Mouse (Mus musculus) heart, embryonic 12.5 days (tissue): ENCODE measurements around the gene Tm4sf4. TPM values are rescaled to one million over a fixed set of nuclear protein-coding genes. Genes with fewer than 3 reads are reported as not detected.

Experiments
- ATAC-seq: fragments of 200-750 bp; cut with Nextera tagmentation; 2 replicates; pipeline ENCODE4 v1.8.0; 2017; ENCODE audit warnings: moderate TSS enrichment, moderate library complexity; ENCODE audit not compliant: insufficient number of reproducible peaks, low FRiP score
- H3K27ac ChIP-seq: fragments of 300-500 bp; sonication (generic); 2 replicates; pipeline ENCODE4 v1.5.1; 2016; ENCODE audit warnings: mild to moderate bottlenecking, moderate library complexity; ENCODE audit not compliant: poor library complexity, severe bottlenecking
- H3K27me3 ChIP-seq: fragments of 300-500 bp; sonication (generic); replicated peaks from 2 replicates; pipeline ENCODE4 v1.6.1; 2016; ENCODE audit warnings: mild to moderate bottlenecking, moderate library complexity
- H3K36me3 ChIP-seq: fragments of 300-500 bp; sonication (generic); 2 replicates; pipeline ENCODE4 v1.6.1; 2016; ENCODE audit warnings: mild to moderate bottlenecking, moderate library complexity
- H3K4me1 ChIP-seq: fragments of 300-500 bp; sonication (generic); replicated peaks from 2 replicates; pipeline ENCODE4 v1.6.1; 2016; ENCODE audit warnings: mild to moderate bottlenecking
- H3K4me2 ChIP-seq: fragments of 300-500 bp; sonication (generic); 2 replicates; pipeline ENCODE4 v1.6.1; 2016; ENCODE audit warnings: mild to moderate bottlenecking, moderate library complexity
- H3K4me3 ChIP-seq: fragments of 300-500 bp; sonication (generic); 2 replicates; pipeline ENCODE4 v1.5.1; 2016; ENCODE audit warnings: mild to moderate bottlenecking
- H3K9ac ChIP-seq: fragments of 300-500 bp; sonication (generic); 2 replicates; pipeline ENCODE4 v1.6.1; 2016; ENCODE audit warnings: mild to moderate bottlenecking, moderate library complexity
- H3K9me3 ChIP-seq: fragments of 300-500 bp; sonication (generic); replicated peaks from 2 replicates; pipeline ENCODE4 v1.6.1; 2016; ENCODE audit warnings: mild to moderate bottlenecking, moderate library complexity
- WGBS: fragments of 180-500 bp; shearing (Covaris S2); methylation state at CpG from one replicate; pipeline ENCODE4 v1.1.7; 2016; 5-methylcytosine and 5-hydroxymethylcytosine counted together
- polyA plus RNA-seq: library from polyadenylated mRNA; unstranded; fragments of >200 nt; fragmentation: Nextera tagmentation; extraction: Ambion mirVana; gene quantifications from 2 replicates; pipeline ENCODE4 v1.2.1, GENCODE M21; 2016

Tm4sf4 gene
- polyA plus RNA-seq, 1 experiment from 2014 or later, result 0.52 TPM

DNA sequence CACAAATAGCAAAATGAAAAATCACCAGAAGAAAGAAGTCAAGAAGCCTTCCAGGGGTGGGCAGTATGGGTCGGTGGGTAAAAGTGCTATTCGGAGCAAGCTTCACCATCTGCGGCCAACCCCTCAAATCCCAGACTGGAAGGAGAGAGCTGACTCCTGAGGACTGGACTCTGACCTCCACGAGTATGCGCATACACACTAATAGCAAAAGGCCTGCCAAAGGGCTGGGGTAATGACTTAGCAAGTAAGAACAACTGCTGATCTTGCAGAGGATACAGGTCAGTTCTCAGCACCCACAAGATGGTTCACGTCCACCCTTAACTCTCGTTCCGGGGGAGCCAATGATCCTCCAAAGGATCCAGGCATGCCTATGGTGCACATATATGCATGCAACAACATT lies 49.3 kb downstream of the Tm4sf4 start:
- H3K4me1 ChIP-seq, result peaks cover 40% of the 10 kb centered on the region

DNA sequence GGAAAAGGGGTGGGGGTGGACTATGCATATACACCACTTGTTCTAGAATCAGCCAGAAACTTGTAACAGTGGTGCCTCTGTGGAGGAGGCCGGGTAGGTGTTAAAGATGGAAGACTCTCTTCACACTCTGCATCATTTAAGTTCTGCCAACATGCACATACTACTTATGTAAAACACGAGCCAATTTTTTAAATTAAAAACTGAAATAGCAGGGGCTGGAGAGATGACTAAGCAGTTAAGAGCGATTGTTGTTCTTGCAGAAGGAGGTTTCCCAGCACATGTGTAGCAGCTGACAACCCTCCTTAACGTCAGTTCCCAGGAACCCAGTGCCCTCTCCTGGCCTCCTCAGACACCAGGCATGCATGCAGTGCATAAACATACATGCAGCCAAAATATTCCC lies 55.5 kb downstream of the Tm4sf4 start:
- H3K9ac ChIP-seq, result no peak overlapping the region
- 71% methylated on average over 4 of the region's 4 CpGs for WGBS
- no peaks in the 10 kb centered on the region for H3K9me3 ChIP-seq
- no peak for ATAC-seq
- H3K4me1 ChIP-seq, result no peaks in the 10 kb centered on the region; the same call in 1 of the 2 replicates
- no peak overlapping the region for H3K4me3 ChIP-seq
- no peaks in the 10 kb centered on the region for H3K27me3 ChIP-seq
- H3K36me3 ChIP-seq, result peaks cover 12% of the 10 kb centered on the region
- no peak overlapping the region for H3K27ac ChIP-seq
- H3K4me2 ChIP-seq, result no peak overlapping the region

More for the DNA sequence above, 49.3 kb downstream of the Tm4sf4 start:
- Histone ChIP-seq H3K27ac (no peak overlapping the region), H3K27me3 (no peaks in the 10 kb centered on the region), H3K4me2 (no peak overlapping the region), H3K4me3 (no peak overlapping the region), H3K36me3 (peaks cover 12% of the 10 kb centered on the region), H3K9ac (no peak overlapping the region), H3K9me3 (no peaks in the 10 kb centered on the region)
- ATAC-seq, result no peak
- WGBS, result 85% methylated on average over 8 of the region's 8 CpGs

DNA sequence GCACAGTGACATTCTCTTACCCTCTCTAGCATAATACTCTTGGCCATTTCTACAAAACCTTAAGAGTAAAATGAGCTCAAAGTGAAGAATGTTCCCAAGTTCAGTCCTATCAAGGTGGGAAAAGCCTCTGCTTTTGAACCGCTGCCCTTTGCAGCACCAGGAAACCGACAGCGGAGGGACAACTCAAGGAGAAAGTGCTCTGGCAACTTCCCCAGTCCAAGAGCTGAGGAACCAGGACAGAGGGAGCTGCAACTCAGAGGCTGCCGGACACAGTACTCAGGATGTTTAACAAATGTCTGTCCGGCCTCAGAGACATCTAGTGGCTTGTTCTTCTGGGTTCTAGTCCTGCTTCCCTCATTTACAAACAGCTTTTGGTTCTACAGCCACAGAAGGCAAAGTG lies 56.9 kb downstream of the Tm4sf4 start:
- no peak overlapping the region for H3K4me3 ChIP-seq
- no peak overlapping the region for H3K9ac ChIP-seq
- H3K27me3 ChIP-seq, result no peaks in the 10 kb centered on the region
- peaks cover 4% of the 10 kb centered on the region for H3K36me3 ChIP-seq
- no peak for ATAC-seq
- H3K9me3 ChIP-seq, result no peaks in the 10 kb centered on the region
- H3K4me2 ChIP-seq, result no peak overlapping the region
- no peak overlapping the region for H3K27ac ChIP-seq
- H3K4me1 ChIP-seq, result peaks cover 8% of the 10 kb centered on the region
- 73% methylated on average over 5 of the region's 5 CpGs for whole genome bisulfite sequencing

DNA sequence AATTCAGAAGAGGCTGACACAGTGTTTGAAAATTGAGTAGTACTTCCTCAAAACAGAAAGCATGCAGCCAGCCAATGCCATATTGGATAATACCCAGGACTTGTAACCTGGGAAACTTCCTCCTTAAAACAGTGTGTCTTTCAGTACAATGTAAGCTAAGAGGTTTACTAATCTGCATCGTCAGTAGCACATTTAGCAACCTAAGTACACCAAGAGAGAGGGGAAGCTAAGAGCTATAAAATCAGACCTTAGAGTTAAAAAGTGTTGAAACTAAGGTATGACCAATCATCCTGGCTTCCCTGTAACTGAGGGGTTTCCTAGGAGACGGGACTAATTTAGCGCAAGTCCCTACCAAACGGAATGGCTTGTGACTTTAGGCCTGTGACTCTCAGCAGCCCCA lies 61.0 kb downstream of the Tm4sf4 start:
- Histone ChIP-seq H3K9me3 (no peaks in the 10 kb centered on the region), H3K4me2 (no peak overlapping the region), H3K4me1 (peaks cover 29% of the 10 kb centered on the region), H3K27me3 (no peaks in the 10 kb centered on the region), H3K36me3 (no peaks in the 10 kb centered on the region), H3K9ac (no peak overlapping the region), H3K27ac (no peak overlapping the region), H3K4me3 (no peak overlapping the region)
- no peak for ATAC-seq
- 72% methylated on average over 4 of the region's 4 CpGs for WGBS

DNA sequence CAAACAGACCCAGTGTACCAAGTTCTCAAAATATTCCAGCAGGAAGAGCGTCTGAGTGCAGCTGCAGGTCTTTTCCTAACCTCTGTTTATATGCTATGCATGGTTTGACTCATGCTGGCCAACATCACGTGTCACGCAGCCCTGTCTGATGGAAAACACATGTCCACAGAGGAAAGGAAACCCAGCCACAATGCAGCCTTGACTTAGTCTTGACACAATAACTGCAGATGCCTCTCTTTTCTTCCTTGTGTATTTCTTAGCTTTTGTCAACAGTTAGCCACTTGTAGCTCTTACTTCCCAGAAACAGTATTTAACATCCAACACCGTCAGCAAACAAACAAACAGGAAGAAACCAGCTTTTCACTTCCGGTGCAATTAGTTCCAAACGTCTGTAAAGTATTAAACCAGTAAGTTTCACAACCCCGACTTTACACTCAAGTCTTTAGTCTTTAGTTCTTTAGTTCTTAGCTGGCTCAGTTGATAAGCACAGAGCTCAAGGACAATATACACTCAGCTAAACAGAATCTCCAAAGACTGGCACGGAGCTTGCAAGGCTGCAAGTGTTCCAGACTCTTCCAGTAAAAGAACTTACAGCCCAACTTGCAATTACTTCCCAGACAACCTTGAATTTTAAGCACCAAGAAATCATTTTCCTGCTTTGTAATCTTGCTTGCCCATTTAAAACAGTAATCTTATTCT lies 62.5 kb downstream of the Tm4sf4 start:
- Histone ChIP-seq H3K27ac (peak overlapping the region; percentile 67), H3K9ac (no peak overlapping the region), H3K36me3 (no peaks in the 10 kb centered on the region), H3K4me1 (peaks cover 29% of the 10 kb centered on the region), H3K4me2 (peak overlapping the region; percentile 21), H3K27me3 (no peaks in the 10 kb centered on the region), H3K4me3 (no peak overlapping the region), H3K9me3 (no peaks in the 10 kb centered on the region)
- ATAC-seq, result peak; percentile 79
- WGBS, result 36% methylated on average over 8 of the region's 8 CpGs

Other genes starting within 250 kb of the Tm4sf4 start
- 166 and 176 TPM in 2 replicates for gene Tm4sf1, start 123.3 kb upstream of the Tm4sf4 start, polyA plus RNA-seq
- gene Wwtr1, start 150.6 kb downstream of the Tm4sf4 start, polyA plus RNA-seq, result 15.3 and 17.6 TPM in 2 replicates
- 50.6 and 51.7 TPM in 2 replicates for gene Commd2, start 226.4 kb downstream of the Tm4sf4 start, polyA plus RNA-seq